Mouse (Mus musculus): ENCODE results near the gene Fam53b.

- TF ChIP-seq CTCF (IDR thresholded peaks at IDR 0.05; ENCODE audit: low read depth) (no peak), EP300 (IDR thresholded peaks at IDR 0.05; ENCODE audit: low read depth) (no peak)
Measured at GRCm38 (mm10) chr7:132775333-132775732, 38.4 kb downstream of the Fam53b start.

All from liver, embryonic 14.5 days (tissue).